Mouse (Mus musculus) erythroblast, embryonic 14.5 days (primary cell): Measurements from ENCODE around the gene Iqck.

Experiments used
- GATA1 ChIP-seq: IDR thresholded peaks from 2 replicates; pipeline ENCODE4 v1.6.1; 2012; ENCODE audit warnings: low read length, inconsistent platforms, mixed read lengths
- TAL1 ChIP-seq: IDR thresholded peaks from 3 replicates; pipeline ENCODE4 v1.6.1; 2012; ENCODE audit warnings: low read length, inconsistent platforms, mixed read lengths

DNA sequence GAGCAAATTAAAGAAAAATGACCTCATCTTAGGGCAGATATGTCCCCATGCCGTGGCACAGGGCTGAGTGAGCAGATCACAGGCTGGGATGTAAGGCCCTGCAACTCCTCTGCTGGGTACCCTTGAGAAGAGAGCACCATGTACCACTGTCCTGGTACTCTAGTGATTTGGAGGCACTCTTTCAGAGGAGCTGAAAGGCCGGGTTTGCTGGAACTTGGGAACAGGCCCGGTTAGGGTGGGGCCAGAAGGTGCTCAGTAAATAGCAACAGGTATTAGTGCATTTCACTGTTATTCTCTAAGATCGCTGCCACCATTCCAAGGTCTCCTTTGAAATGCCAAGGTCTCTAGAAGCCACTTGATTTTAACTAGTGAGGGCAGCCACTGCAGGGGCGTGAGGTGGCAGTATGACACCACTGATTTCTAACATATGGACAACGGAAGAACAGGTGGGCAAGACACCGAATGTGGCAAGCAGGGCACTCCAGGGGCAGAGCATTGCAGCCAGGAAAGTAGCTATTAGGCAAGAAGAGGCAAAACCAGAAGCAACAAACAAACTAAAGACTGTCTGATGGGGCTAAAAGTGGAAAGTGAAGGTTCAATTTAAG lies 59.1 kb downstream of the Iqck start:
- TF ChIP-seq GATA1 = no peak
- no peak for TF ChIP-seq TAL1
